Mouse (Mus musculus) kidney, adult 10 weeks (tissue): ENCODE measurements around the gene Tut4. TPM values are rescaled to one million over a fixed set of nuclear protein-coding genes. Genes with fewer than 3 reads are reported as not detected.

Source experiments
- polyA plus RNA-seq: library from polyadenylated mRNA; stranded (reverse); fragments of 350-450 nt; fragmentation: Illumina TruSeq; extraction: RNeasy Lipid Tissue Mini Kit (QIAGEN cat#74804); gene quantifications from one replicate; pipeline ENCODE4 v1.2.3, GENCODE M21; 2014; ENCODE audit warnings: low read depth, low replicate concordance

Gene Tut4
- 34.4 TPM for polyA plus RNA-seq

DNA sequence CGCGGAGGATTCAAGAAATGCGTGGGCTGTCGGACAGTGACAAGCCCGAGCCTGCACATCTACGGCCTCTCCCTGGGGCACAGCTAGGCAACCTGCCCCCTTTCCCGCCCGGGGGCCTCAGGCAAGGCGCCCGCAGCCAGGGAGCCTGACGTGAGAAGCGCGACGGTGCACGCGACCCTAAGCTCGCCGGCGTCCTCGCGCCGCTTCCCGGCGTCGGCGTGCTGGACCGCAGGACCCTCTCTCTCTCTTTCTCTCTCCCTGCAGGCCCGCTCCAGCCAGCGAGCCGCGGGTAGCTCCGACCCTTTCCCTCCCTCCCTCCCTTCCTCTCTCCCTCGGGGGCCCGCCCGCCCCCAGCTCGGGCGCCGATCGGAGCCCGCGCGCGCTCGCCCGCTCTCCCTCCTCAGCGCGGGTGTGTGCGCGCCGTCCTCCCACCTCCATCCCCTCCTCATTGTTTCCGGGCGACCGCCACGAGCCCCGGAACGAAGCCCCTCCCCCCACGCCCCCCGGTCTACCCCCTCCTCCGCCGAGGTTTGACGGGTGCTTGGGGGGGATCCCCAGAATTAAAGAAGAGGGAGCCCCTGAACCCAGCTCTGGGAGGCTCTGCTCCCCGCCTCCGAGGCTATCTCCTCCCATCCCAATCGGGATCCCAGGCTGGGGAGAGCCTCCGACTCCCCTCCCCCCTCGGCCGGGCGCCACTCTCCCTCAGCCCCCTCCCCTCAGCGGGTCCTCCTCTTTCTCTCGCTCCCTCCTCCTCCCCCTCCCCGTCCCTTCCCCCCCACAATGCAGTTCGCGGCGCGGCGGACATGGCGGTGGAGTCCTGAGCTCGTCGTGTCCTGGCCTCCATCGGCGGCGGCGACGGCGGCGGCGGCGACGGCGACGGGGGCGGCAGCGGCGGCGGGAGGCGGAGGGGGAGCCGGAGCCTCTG lies at the start of gene Tut4:
Gene Tut4, plus strand, starts transcription at position 196 of the 925 bp plus-strand sequence.

DNA sequence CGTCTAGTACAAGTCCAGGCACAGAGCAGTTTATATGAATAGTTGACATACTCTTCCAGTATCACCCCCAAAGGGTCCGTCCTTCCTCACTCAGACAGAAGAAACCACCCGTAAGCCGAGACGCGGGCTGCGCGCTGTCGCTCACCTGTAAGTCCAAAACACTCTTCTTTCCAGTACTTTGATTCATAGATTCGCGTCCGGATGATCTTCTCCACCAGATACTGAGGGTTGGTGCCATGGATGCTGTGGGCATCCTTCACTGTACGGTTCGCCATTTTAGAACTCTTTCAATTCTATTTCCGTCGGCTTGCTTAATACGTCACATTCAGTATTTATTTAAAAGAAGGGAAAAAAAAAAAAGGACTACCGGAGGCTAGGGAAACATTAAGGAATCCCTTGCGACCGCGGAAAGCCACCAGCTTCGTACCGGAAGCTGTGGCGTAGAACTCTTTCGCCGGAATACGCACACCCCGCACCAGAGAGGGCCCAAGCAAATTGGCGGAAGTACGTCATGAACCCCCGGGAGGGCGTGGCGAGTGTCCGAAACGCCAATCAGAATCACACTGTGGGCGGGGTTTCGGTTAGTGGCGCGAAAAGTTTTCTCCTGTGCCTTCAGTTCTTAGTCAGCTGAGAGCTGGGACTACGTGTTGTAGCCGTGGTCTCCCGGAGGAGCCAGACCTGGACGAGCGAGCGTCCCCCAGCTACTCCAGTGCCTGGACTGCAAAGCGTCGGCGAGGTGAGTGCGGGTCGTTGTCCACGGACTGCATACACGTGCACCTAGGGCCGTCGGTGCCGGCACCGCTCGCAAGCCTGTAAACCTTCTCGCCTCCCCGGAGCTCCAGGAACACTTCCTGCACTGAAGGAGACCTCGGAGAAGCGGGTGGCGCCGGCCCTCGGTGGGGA lies 119.9 kb downstream of the Tut4 start, which contains the start of the genes Prpf38a and Orc1:
Gene Prpf38a, minus strand, starts transcription at position 497 of the 903 bp plus-strand sequence.
Gene Orc1, plus strand, starts transcription at position 584 of the 903 bp plus-strand sequence.

Other genes starting within 250 kb of the Tut4 start
- gene Zyg11a, start 241.4 kb upstream of the Tut4 start, polyA plus RNA-seq, result not detected
- gene Zyg11b, start 158.3 kb upstream of the Tut4 start, polyA plus RNA-seq, result 48.2 TPM
- 5.5 TPM for gene Coa7, start 131.3 kb upstream of the Tut4 start, polyA plus RNA-seq
- not detected for gene Shisal2a, start 76.1 kb upstream of the Tut4 start, polyA plus RNA-seq
- gene Gpx7, start 52.5 kb upstream of the Tut4 start, polyA plus RNA-seq, result not detected
- gene Prpf38a, start 119.9 kb downstream of the Tut4 start, polyA plus RNA-seq, result 41.1 TPM
- not detected for gene Orc1, start 120.0 kb downstream of the Tut4 start, polyA plus RNA-seq
- 46.0 TPM for gene Cc2d1b, start 160.5 kb downstream of the Tut4 start, polyA plus RNA-seq